ENCODE assay signal across 8 mouse cellular contexts in the genomic region with DNA sequence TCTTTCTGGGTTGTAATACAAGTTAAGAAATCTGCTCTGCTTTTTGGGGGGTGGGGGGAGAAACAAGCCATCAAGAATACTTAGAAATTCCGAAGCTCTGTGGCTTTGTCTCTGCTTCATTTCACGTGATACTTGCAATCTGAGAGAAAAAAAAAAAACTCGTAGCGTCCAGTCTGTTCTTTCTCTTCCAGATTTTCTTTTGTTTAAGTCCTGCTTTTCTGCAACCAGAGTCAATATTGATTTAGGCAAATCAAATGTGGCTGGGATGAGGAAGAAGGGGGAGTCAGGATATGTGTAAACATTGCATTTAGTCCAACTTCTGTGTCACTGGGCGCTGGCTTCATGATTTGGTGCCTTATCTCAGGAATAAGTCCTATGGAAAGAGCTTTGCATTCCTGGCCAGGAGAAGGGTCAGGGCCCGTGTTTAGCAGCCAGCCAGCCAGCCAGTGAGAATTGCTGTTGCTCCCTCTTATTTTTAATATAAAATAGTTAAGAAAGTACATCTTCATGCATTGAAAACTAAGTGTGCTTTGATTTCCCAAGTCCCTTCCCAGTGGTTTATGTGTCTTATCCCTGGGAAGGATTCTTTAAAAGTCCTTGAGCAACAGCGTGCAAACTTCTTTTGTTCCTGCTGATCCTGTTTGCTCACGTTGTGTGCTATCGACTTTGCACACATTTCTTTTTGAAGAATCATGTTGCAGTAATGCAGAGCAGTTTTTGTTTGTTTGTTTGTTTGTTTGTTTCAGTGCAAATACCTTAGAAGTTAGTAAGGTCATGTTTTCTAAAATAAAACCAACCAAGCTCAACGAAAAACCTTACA.
A peak's percentile ranks its signal among the peaks of the same experiment; 100 is the strongest.
DNase-seq lines count a peak whose midpoint lies in the region; ATAC-seq lines count a peak whose summit lies in the region.

No protein-coding gene starts in this region.

- H3K36me3 ChIP-seq in embryonic facial prominence, embryonic 10.5 days (replicated peaks) = peaks cover 25% of the 10 kb centered on the region
- no peaks in the 10 kb centered on the region for H3K36me3 ChIP-seq in heart, embryonic 15.5 days

- H3K9ac ChIP-seq in heart, embryonic 15.5 days = peak overlapping the region; percentile 78

- no peaks in the 10 kb centered on the region for H3K27me3 ChIP-seq in embryonic facial prominence, embryonic 10.5 days (replicated peaks; ENCODE audit: low read depth, poor library complexity, severe bottlenecking)
- H3K27me3 ChIP-seq in heart, embryonic 15.5 days = no peaks in the 10 kb centered on the region

- H3K4me2 ChIP-seq in heart, embryonic 15.5 days = peak overlapping the region; percentile 71

- WGBS in embryonic facial prominence, embryonic 10.5 days = 16% methylated on average over 10 of the region's 10 CpGs
- WGBS in heart, embryonic 15.5 days = 10% methylated on average over 10 of the region's 10 CpGs

- peak; percentile 22 to 33 for DNase-seq in adrenal gland, adult 18-20 months (ENCODE audit: low spot score in 2 of 2)
- peak; percentile 59 for DNase-seq in embryonic facial prominence, embryonic 10.5 days (ENCODE audit: low spot score)
- peak; percentile 47 for DNase-seq in kidney, postnatal 14 days
- DNase-seq in lung, postnatal 36 days = peak; percentile 61
- peak; percentile 14 for DNase-seq in skeletal muscle tissue, adult 2 months (ENCODE audit: low read depth, low spot score)
- DNase-seq in frontal cortex, postnatal 14 days (ENCODE audit: low spot score in 2 of 2) = no peak
- no peak for DNase-seq in cerebellum, postnatal 14 days

- H3K9me3 ChIP-seq in embryonic facial prominence, embryonic 10.5 days = 0 out of 2 replicates have a peak, but pooled peaks cover 2% of the 10 kb centered on the region
- no peaks in the 10 kb centered on the region for H3K9me3 ChIP-seq in heart, embryonic 15.5 days (replicated peaks)

- peak; percentile 77 for ATAC-seq in heart, embryonic 15.5 days (replicated peaks; ENCODE audit: insufficient number of reproducible peaks, insufficient read depth, low FRiP score, low read depth)

- H3K4me1 ChIP-seq in embryonic facial prominence, embryonic 10.5 days = peaks cover 23% of the 10 kb centered on the region
- H3K4me1 ChIP-seq in heart, embryonic 15.5 days (replicated peaks) = no peaks in the 10 kb centered on the region

- peak overlapping the region; percentile 95 for H3K27ac ChIP-seq in embryonic facial prominence, embryonic 10.5 days (replicated peaks)
- peak overlapping the region; percentile 97 for H3K27ac ChIP-seq in heart, embryonic 15.5 days

- H3K4me3 ChIP-seq in embryonic facial prominence, embryonic 10.5 days = peak overlapping the region; percentile 69
- peak overlapping the region; percentile 64 for H3K4me3 ChIP-seq in heart, embryonic 15.5 days

Comparison
In these comparisons a context has a peak if more than half of its experiments do, and no peak if none do; other contexts are left out.
1. DNase-seq: peak in adrenal gland, adult 18-20 months (2 of 2), embryonic facial prominence, embryonic 10.5 days (single experiment), kidney, postnatal 14 days (single experiment), lung, postnatal 36 days (single experiment) and skeletal muscle tissue, adult 2 months (single experiment); none in frontal cortex, postnatal 14 days (0 of 2) and cerebellum, postnatal 14 days (0 of 2).